Mouse (Mus musculus): ENCODE data around the gene Kcnq2.

DNA sequence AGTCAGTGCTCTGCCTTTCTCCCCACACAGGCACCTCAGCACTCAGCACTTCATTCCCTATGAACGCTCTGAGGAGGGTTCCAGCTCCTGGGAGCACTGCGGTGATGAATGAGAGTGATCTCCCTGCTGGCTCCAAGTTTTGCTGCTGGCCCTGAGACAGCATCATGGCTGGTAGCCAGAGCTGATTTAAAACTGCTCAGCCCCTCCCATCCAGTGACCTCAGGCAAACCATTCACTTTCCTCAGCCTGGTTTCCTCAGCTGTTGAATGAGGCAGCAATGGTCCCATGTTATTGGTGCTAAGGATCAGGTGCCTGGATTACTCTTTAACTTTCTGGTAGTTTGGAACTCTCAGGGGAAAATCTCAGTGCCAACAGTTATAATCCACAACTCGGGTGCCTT lies 91.7 kb downstream of the Kcnq2 start, which contains the start of gene Chrna4:
- TF ChIP-seq CTCF (IDR thresholded peaks at IDR 0.05; ENCODE audit: control insufficient read depth, insufficient read depth, low read length) (no peak), POLR2A (IDR thresholded peaks at IDR 0.05; ENCODE audit: borderline replicate concordance, control insufficient read depth, low read depth, low read length) (no peak)

Data from bone marrow, adult 2 months (tissue).